25 mouse cellular contexts compared by ENCODE assay signal in genomic region chr9:25048940-25049339, GRCm38 (mm10). TPM values are rescaled to one million over a fixed set of nuclear protein-coding genes. Genes with fewer than 3 reads are reported as not detected.
DNase-seq lines count a peak whose midpoint lies in the region; ATAC-seq and TF ChIP-seq lines count a peak whose summit lies in the region.
"Had no signal": no experiment of that assay in that cellular context is flagged by ENCODE, and none has a peak within 500 bp of the region (broad histone marks: within the 10 kb centered on the region; RNA-seq: fewer than 3 reads in every experiment).

No protein-coding gene starts in this region.

- intact Hi-C loops in left cerebral cortex, adult 2 months (cut with DNase I), result no loop called here

- H3K4me2 ChIP-seq in liver, embryonic 12.5 days, result peak overlapping the region; percentile 43; the same call in 1 of the 2 replicates
- no peak overlapping the region; the same call in 1 of the 2 replicates for H3K4me2 ChIP-seq in lung, embryonic 16.5 days (ENCODE audit: low read depth, low read length)
- no peak overlapping the region for H3K4me2 ChIP-seq in lung, postnatal 0 days (replicated peaks; ENCODE audit: low read depth, low read length)
- H3K4me2 ChIP-seq: embryonic facial prominence, embryonic 15.5 days; forebrain, embryonic 12.5 days; hindbrain, embryonic 13.5 days had no signal

- H3K4me3 ChIP-seq in liver, embryonic 12.5 days, result no peak overlapping the region
- H3K4me3 ChIP-seq in lung, embryonic 16.5 days (ENCODE audit: low read length), result no peak overlapping the region
- no peak overlapping the region for H3K4me3 ChIP-seq in lung, postnatal 0 days (ENCODE audit: low read depth, low read length)
- no peak overlapping the region for H3K4me3 ChIP-seq in left cerebral cortex, adult 2 months
- H3K4me3 ChIP-seq: embryonic facial prominence, embryonic 15.5 days; forebrain, embryonic 12.5 days; heart, adult 2 months; heart, embryonic 13.5 days; hindbrain, embryonic 13.5 days had no signal

- no peak for TF ChIP-seq CTCF in lung, postnatal 0 days (IDR thresholded peaks at IDR 0.05)
- no peak for TF ChIP-seq CTCF in left cerebral cortex, adult 2 months (IDR thresholded peaks at IDR 0.05)

- H3K27me3 ChIP-seq in liver, embryonic 12.5 days (replicated peaks), result no peaks in the 10 kb centered on the region
- no peaks in the 10 kb centered on the region for H3K27me3 ChIP-seq in lung, embryonic 16.5 days (ENCODE audit: control insufficient read depth, insufficient read depth, low read depth, low read length)
- H3K27me3 ChIP-seq in lung, postnatal 0 days (replicated peaks; ENCODE audit: insufficient read depth, low read length), result no peaks in the 10 kb centered on the region
- H3K27me3 ChIP-seq: CH12.LX; embryonic facial prominence, embryonic 15.5 days; forebrain, embryonic 12.5 days; heart, embryonic 13.5 days; hindbrain, embryonic 13.5 days had no signal

- ATAC-seq in liver, embryonic 12.5 days, result peak; percentile 35; the same call in 1 of the 2 replicates
- no peak for ATAC-seq in lung, embryonic 16.5 days (ENCODE audit: low read depth)
- no peak for ATAC-seq in lung, postnatal 0 days
- peak; percentile 67 for ATAC-seq in erythroblast, adult 5-6 weeks (replicated peaks; ENCODE audit: low FRiP score, poor library complexity, severe bottlenecking)
- peak; percentile 59; the same call in 1 of the 2 replicates for ATAC-seq in megakaryocyte-erythroid progenitor cell, adult 5-6 weeks (replicated peaks; ENCODE audit: low FRiP score, low TSS enrichment, poor library complexity, severe bottlenecking)
- ATAC-seq: forebrain, embryonic 16.5 days; hindbrain, postnatal 0 days had no signal

- no peak for DNase-seq in liver
- DNase-seq in lung, postnatal 0 days (ENCODE audit: low spot score), result no peak
- no peak for DNase-seq in left cerebral cortex, adult 2 months (ENCODE audit: extremely low spot score in 1 of 2, low spot score in 2 of 2)
- DNase-seq: adrenal gland, adult 2 months; adrenal gland, postnatal 25 days; cerebellum, adult 18-20 months; cerebellum, postnatal 10 days; gastrocnemius, postnatal 10 days; heart, adult 2 months; heart, postnatal 10 days had no signal

- peaks cover 8% of the 10 kb centered on the region; the same call in 1 of the 2 replicates for H3K4me1 ChIP-seq in liver, embryonic 12.5 days
- 0 out of 2 replicates have a peak, but pooled peaks cover 2% of the 10 kb centered on the region for H3K4me1 ChIP-seq in lung, embryonic 16.5 days (replicated peaks; ENCODE audit: control insufficient read depth, insufficient read depth, low read length)
- H3K4me1 ChIP-seq in lung, postnatal 0 days (ENCODE audit: insufficient read depth, low read depth, low read length), result no peaks in the 10 kb centered on the region
- H3K4me1 ChIP-seq: embryonic facial prominence, embryonic 15.5 days; forebrain, embryonic 12.5 days; hindbrain, embryonic 13.5 days had no signal

- no peaks in the 10 kb centered on the region for H3K9me3 ChIP-seq in liver, embryonic 12.5 days (replicated peaks)
- H3K9me3 ChIP-seq in lung, embryonic 16.5 days (ENCODE audit: control insufficient read depth, low read length), result no peaks in the 10 kb centered on the region
- no peaks in the 10 kb centered on the region for H3K9me3 ChIP-seq in lung, postnatal 0 days (ENCODE audit: low read length)
- H3K9me3 ChIP-seq: embryonic facial prominence, embryonic 15.5 days; forebrain, embryonic 12.5 days; heart, embryonic 13.5 days; hindbrain, embryonic 13.5 days had no signal

- no peaks in the 10 kb centered on the region for H3K36me3 ChIP-seq in liver, embryonic 12.5 days
- no peaks in the 10 kb centered on the region for H3K36me3 ChIP-seq in lung, embryonic 16.5 days (ENCODE audit: control insufficient read depth, insufficient read depth, low read length)
- no peaks in the 10 kb centered on the region for H3K36me3 ChIP-seq in lung, postnatal 0 days (ENCODE audit: insufficient read depth, low read length)
- H3K36me3 ChIP-seq: embryonic facial prominence, embryonic 15.5 days; forebrain, embryonic 12.5 days; heart, embryonic 13.5 days; hindbrain, embryonic 13.5 days had no signal

- H3K27ac ChIP-seq in liver, embryonic 12.5 days, result 0 out of 2 replicates have a peak overlapping the region, but pooled peaks have one; percentile 30
- peak overlapping the region; percentile 19; the same call in 1 of the 2 replicates for H3K27ac ChIP-seq in lung, embryonic 16.5 days (ENCODE audit: low read length)
- H3K27ac ChIP-seq in lung, postnatal 0 days (ENCODE audit: low read length), result no peak overlapping the region
- no peak overlapping the region for H3K27ac ChIP-seq in left cerebral cortex, adult 2 months
- H3K27ac ChIP-seq: embryonic facial prominence, embryonic 15.5 days; forebrain, embryonic 12.5 days; heart, adult 2 months; hindbrain, embryonic 13.5 days; hindbrain, postnatal 0 days had no signal

- TF ChIP-seq EP300 in lung, postnatal 0 days (IDR thresholded peaks at IDR 0.05), result no peak

- WGBS in liver, embryonic 12.5 days (ENCODE audit: insufficient replicate concordance), result 42% methylated on average over 2 of the region's 2 CpGs
- 70% methylated on average over 2 of the region's 2 CpGs for WGBS in lung, embryonic 16.5 days
- WGBS in lung, postnatal 0 days, result 58% methylated on average over 2 of the region's 2 CpGs

- 0 out of 2 replicates have a peak overlapping the region, but pooled peaks have one; percentile 31 for H3K9ac ChIP-seq in liver, embryonic 12.5 days
- no peak overlapping the region for H3K9ac ChIP-seq in lung, embryonic 16.5 days (ENCODE audit: low read length)
- H3K9ac ChIP-seq in lung, postnatal 0 days (replicated peaks; ENCODE audit: low read depth), result no peak overlapping the region
- H3K9ac ChIP-seq: embryonic facial prominence, embryonic 15.5 days; forebrain, embryonic 12.5 days; heart, embryonic 13.5 days had no signal

RNA-seq across cellular contexts. Expression of gene Gm10181, which starts 40.3 kb away (rescaled TPM):
- not detected in 2 replicates for polyA plus RNA-seq in liver, embryonic 12.5 days (2016; fragmentation: Nextera tagmentation; extraction: Ambion mirVana)
- not detected in 2 replicates for polyA plus RNA-seq in lung, embryonic 16.5 days (2015; fragmentation: Nextera tagmentation; extraction: Ambion mirVana)
- not detected in 2 replicates for polyA plus RNA-seq in lung, postnatal 0 days (2015; fragmentation: Nextera tagmentation; extraction: Ambion mirVana)
- total RNA-seq in erythroblast, adult 5-6 weeks (2015; ENCODE audit: low replicate concordance), result not detected in 2 replicates
- not detected in 2 replicates for total RNA-seq in erythroblast, adult 5-6 weeks (2017; ENCODE audit: low replicate concordance)
- total RNA-seq in megakaryocyte-erythroid progenitor cell, adult 5-6 weeks (2014; fragmentation: Nextera tagmentation), result not detected in 2 replicates
- total RNA-seq in megakaryocyte-erythroid progenitor cell, adult 5-6 weeks (2017), result not detected in 2 replicates
- not detected for total RNA-seq in left cerebral cortex, adult 2 months (2021)
- total RNA-seq: adrenal gland, adult 2 months; adrenal gland, postnatal 25 days; CH12.LX; gastrocnemius, postnatal 10 days; heart, adult 2 months; heart, postnatal 10 days; hematopoietic stem cell, adult 5-6 weeks; hindbrain, postnatal 0 days had no signal
- polyA plus RNA-seq: adrenal gland, adult 2 months; embryonic facial prominence, embryonic 11.5 days; embryonic facial prominence, embryonic 15.5 days; forebrain, embryonic 12.5 days; forebrain, embryonic 16.5 days; frontal cortex, adult 2 months; gonadal fat pad, adult 2 months; heart, adult 2 months; heart, embryonic 13.5 days; hindbrain, embryonic 13.5 days; hindbrain, postnatal 0 days had no signal

Comparison
In these comparisons a context has a peak if more than half of its experiments do, and no peak if none do; other contexts are left out.
1. H3K27ac ChIP-seq: peak in liver, embryonic 12.5 days (single experiment) and lung, embryonic 16.5 days (single experiment); none in lung, postnatal 0 days (single experiment) and left cerebral cortex, adult 2 months (single experiment).
2. ATAC-seq: peak in liver, embryonic 12.5 days (single experiment), erythroblast, adult 5-6 weeks (single experiment) and megakaryocyte-erythroid progenitor cell, adult 5-6 weeks (single experiment); none in lung, embryonic 16.5 days (single experiment) and lung, postnatal 0 days (single experiment).